In the genomic region with DNA sequence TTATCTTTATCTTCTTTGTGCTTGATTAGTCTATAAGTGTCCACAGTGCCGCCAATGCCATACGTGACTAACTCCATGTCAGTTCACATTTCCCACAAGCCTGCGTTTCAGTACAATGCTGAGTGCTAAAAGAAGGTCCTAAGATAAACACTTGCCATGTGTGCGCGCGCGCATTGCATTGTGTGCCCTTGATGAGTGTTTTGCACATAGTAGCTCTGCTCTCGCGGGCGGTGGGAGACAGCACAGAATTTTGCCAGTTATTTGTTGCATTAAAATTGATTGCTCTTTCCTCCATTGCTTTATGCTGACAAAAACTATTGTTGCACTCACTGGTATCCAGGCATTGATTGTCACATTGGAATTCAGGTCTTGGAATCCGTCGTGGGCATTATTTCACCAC, we compare ENCODE assay signal across 12 mouse cellular contexts.
A peak's percentile ranks its signal among the peaks of the same experiment; 100 is the strongest.
DNase-seq lines count a peak whose midpoint lies in the region; ATAC-seq and TF ChIP-seq lines count a peak whose summit lies in the region.
"Had no signal": no experiment of that assay in that cellular context is flagged by ENCODE, and none has a peak within 500 bp of the region (broad histone marks: within the 10 kb centered on the region; RNA-seq: fewer than 3 reads in every experiment).

No protein-coding gene starts in this region.

- DNase-seq in embryonic facial prominence, embryonic 14.5 days (ENCODE audit: low spot score) = peak; percentile 4
- no peak for DNase-seq in embryonic facial prominence, embryonic 10.5 days (ENCODE audit: low spot score)
- peak; percentile 40 for DNase-seq in R1 (ENCODE audit: low read depth, low spot score)
- DNase-seq in forebrain, postnatal 0 days = peak; percentile 50
- no peak for DNase-seq in gastrocnemius, postnatal 10 days
- DNase-seq in gastrocnemius, adult 8-10 months (ENCODE audit: low spot score in 2 of 2) = no peak
- DNase-seq in spleen, postnatal 14 days (ENCODE audit: low spot score in 2 of 2) = no peak
- DNase-seq: cerebellum, adult 9-11 months had no signal

- ATAC-seq in embryonic facial prominence, embryonic 14.5 days (ENCODE audit: low read depth) = no peak
- ATAC-seq in forebrain, postnatal 0 days = peak; percentile 47
- peak; percentile 56 for ATAC-seq in midbrain, embryonic 13.5 days
- ATAC-seq: activated CD4-positive, CD25-positive, alpha-beta regulatory T cell, adult 4 months; intestine, postnatal 0 days had no signal

- WGBS in embryonic facial prominence, embryonic 14.5 days = 79% methylated on average over 12 of the region's 12 CpGs
- 80% methylated on average over 12 of the region's 12 CpGs for WGBS in embryonic facial prominence, embryonic 10.5 days
- WGBS in forebrain, postnatal 0 days = 26% methylated on average over 12 of the region's 12 CpGs
- WGBS in midbrain, embryonic 13.5 days = 37% methylated on average over 12 of the region's 12 CpGs

- H3K36me3 ChIP-seq in embryonic facial prominence, embryonic 14.5 days (ENCODE audit: control insufficient read depth, insufficient read depth, low read length) = no peaks in the 10 kb centered on the region
- no peaks in the 10 kb centered on the region for H3K36me3 ChIP-seq in embryonic facial prominence, embryonic 10.5 days (replicated peaks)
- H3K36me3 ChIP-seq in forebrain, postnatal 0 days (ENCODE audit: insufficient read depth) = no peaks in the 10 kb centered on the region
- no peaks in the 10 kb centered on the region for H3K36me3 ChIP-seq in midbrain, embryonic 13.5 days
- H3K36me3 ChIP-seq: limb, embryonic 13.5 days had no signal

- no peak for TF ChIP-seq CTCF in forebrain, postnatal 0 days (IDR thresholded peaks at IDR 0.05; ENCODE audit: low read depth)

- H3K9me3 ChIP-seq in embryonic facial prominence, embryonic 14.5 days (ENCODE audit: control insufficient read depth, low read length) = no peaks in the 10 kb centered on the region
- H3K9me3 ChIP-seq in embryonic facial prominence, embryonic 10.5 days = no peaks in the 10 kb centered on the region
- H3K9me3 ChIP-seq in forebrain, postnatal 0 days (ENCODE audit: low read length) = no peaks in the 10 kb centered on the region
- H3K9me3 ChIP-seq in midbrain, embryonic 13.5 days = no peaks in the 10 kb centered on the region
- H3K9me3 ChIP-seq: limb, embryonic 13.5 days had no signal

- H3K4me3 ChIP-seq in embryonic facial prominence, embryonic 14.5 days (ENCODE audit: low read depth, low read length) = no peak overlapping the region
- H3K4me3 ChIP-seq in embryonic facial prominence, embryonic 10.5 days = no peak overlapping the region
- H3K4me3 ChIP-seq in forebrain, postnatal 0 days (ENCODE audit: low read depth, low read length) = no peak overlapping the region
- H3K4me3 ChIP-seq in midbrain, embryonic 13.5 days (replicated peaks) = no peak overlapping the region
- H3K4me3 ChIP-seq: limb, embryonic 13.5 days had no signal

- no peak overlapping the region for H3K4me2 ChIP-seq in embryonic facial prominence, embryonic 14.5 days (ENCODE audit: low read depth, low read length)
- H3K4me2 ChIP-seq in forebrain, postnatal 0 days (ENCODE audit: low read depth) = peak overlapping the region; percentile 29; the same call in 1 of the 2 replicates
- H3K4me2 ChIP-seq in midbrain, embryonic 13.5 days (replicated peaks) = peak overlapping the region; percentile 35
- H3K4me2 ChIP-seq: limb, embryonic 13.5 days had no signal

- no peaks in the 10 kb centered on the region for H3K4me1 ChIP-seq in embryonic facial prominence, embryonic 14.5 days (ENCODE audit: control insufficient read depth, insufficient read depth, low read length)
- 0 out of 2 replicates have a peak, but pooled peaks cover 11% of the 10 kb centered on the region for H3K4me1 ChIP-seq in embryonic facial prominence, embryonic 10.5 days
- 0 out of 2 replicates have a peak, but pooled peaks cover 2% of the 10 kb centered on the region for H3K4me1 ChIP-seq in forebrain, postnatal 0 days (ENCODE audit: insufficient read depth)
- H3K4me1 ChIP-seq in midbrain, embryonic 13.5 days (replicated peaks) = peaks cover 26% of the 10 kb centered on the region
- H3K4me1 ChIP-seq: limb, embryonic 13.5 days had no signal

- H3K9ac ChIP-seq in embryonic facial prominence, embryonic 14.5 days (ENCODE audit: low read depth, low read length) = no peak overlapping the region
- no peak overlapping the region for H3K9ac ChIP-seq in forebrain, postnatal 0 days
- no peak overlapping the region for H3K9ac ChIP-seq in midbrain, embryonic 13.5 days (replicated peaks)
- H3K9ac ChIP-seq: limb, embryonic 13.5 days had no signal

- H3K27me3 ChIP-seq in embryonic facial prominence, embryonic 14.5 days (replicated peaks; ENCODE audit: control insufficient read depth, insufficient read depth, low read length) = no peaks in the 10 kb centered on the region
- H3K27me3 ChIP-seq in embryonic facial prominence, embryonic 10.5 days (replicated peaks; ENCODE audit: low read depth, poor library complexity, severe bottlenecking) = no peaks in the 10 kb centered on the region
- H3K27me3 ChIP-seq in forebrain, postnatal 0 days (ENCODE audit: insufficient read depth, low read length) = no peaks in the 10 kb centered on the region
- no peaks in the 10 kb centered on the region for H3K27me3 ChIP-seq in midbrain, embryonic 13.5 days
- H3K27me3 ChIP-seq: limb, embryonic 13.5 days had no signal

- H3K27ac ChIP-seq in embryonic facial prominence, embryonic 14.5 days (replicated peaks; ENCODE audit: low read depth, low read length) = no peak overlapping the region
- no peak overlapping the region for H3K27ac ChIP-seq in embryonic facial prominence, embryonic 10.5 days (replicated peaks)
- H3K27ac ChIP-seq in forebrain, postnatal 0 days (ENCODE audit: low read depth, low read length) = no peak overlapping the region
- peak overlapping the region; percentile 22; the same call in 1 of the 2 replicates for H3K27ac ChIP-seq in midbrain, embryonic 13.5 days
- H3K27ac ChIP-seq: limb, embryonic 13.5 days had no signal

Comparison
In these comparisons a context has a peak if more than half of its experiments do, and no peak if none do; other contexts are left out.
1. DNase-seq: peak in embryonic facial prominence, embryonic 14.5 days (single experiment), R1 (single experiment) and forebrain, postnatal 0 days (single experiment); none in embryonic facial prominence, embryonic 10.5 days (single experiment), gastrocnemius, postnatal 10 days (single experiment), gastrocnemius, adult 8-10 months (0 of 2) and spleen, postnatal 14 days (0 of 2).